Mouse (Mus musculus): ENCODE measurements around the gene Trub2.

DNA sequence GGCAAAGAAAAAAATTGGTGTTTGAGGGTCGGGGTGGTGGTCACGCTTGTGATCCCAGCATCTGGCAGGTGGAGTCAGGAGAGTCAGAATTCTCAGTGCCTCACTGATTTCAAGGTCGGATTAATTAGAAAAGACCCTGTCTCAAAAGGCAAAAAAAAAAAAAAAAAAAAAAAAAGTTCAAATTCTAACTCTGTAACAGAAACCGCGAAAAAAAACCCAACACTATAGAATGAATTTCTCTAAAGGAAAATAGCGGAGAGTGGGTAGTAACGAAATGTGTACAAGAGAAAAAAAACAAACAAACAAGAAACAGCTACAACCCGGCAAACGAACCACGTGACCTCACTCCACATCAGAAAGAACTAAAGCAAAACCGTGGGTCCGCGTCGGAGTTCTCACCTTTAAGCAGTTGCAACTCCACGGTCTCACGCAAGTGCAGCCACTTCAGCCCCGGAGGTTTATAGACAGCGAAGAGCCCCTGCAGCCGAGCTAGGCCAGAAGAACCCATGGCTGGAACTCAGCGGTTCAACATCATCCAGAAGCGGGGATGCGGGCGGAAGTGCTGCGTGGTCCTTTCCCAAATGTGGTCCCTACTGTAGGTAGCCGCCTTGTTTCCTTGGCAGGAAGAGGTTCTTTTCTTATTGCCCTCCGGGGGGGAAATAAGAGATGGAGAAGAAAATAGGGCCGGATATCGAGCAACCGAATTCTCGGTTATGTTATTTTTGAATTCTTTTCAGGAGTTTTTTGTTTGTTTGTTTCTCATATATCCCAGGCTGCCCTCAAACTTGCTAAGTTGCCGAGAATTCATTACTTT, 991 bp downstream of the Trub2 start, which contains the start of gene Coq4:
- TF ChIP-seq POLR2A (IDR thresholded peaks at IDR 0.05; ENCODE audit: control insufficient read depth in 1 of 2, insufficient read depth in 1 of 2, low read depth in 1 of 2, low read length in 2 of 2, poor library complexity in 1 of 2) (peak; percentile 82 to 90), NRF1 (IDR thresholded peaks at IDR 0.05; ENCODE audit: insufficient read depth, low read depth, low read length, poor library complexity, severe bottlenecking) (no peak)

All from MEL (cell line).